Mouse (Mus musculus) spleen, adult 12 weeks (tissue): ENCODE data around the gene Ilf3.

Experiments
- DNase-seq: peaks from one replicate; pipeline ENCODE4 v3.0.0; 2022; ENCODE audit warnings: low spot score

Ilf3 gene

DNA sequence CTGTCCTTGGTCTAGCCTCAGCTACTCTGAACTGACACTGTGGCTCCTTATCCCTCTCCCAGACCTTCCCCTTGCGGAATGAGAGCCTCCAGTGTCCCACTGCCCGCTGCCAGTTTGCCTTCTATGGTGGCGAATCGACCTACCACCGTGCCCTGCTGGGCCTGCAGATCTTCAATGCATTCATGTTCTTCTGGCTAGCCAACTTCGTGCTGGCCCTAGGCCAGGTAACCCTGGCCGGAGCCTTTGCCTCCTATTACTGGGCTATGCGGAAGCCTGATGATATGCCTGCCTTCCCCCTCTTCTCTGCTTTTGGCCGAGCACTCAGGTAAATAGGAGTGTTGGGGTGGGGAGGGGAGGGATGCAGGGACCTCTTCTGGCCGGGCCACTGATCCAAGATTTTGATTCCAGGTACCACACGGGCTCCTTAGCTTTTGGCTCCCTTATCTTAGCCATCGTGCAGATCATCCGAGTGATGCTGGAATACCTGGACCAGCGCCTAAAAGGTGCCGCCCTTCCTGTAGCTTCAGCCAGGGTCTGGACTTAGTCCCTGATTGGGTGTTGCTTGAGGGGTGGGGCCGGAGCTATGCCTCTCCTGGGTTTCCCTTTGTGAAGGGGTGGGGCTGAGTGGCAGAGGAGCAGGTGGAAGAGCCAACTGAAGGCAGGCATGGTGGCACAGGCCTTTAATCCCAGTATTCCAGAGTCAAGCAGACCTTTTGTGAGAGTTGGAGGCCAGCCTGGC, 20.9 kb upstream of the Ilf3 start:
- DNase-seq, result no peak

DNA sequence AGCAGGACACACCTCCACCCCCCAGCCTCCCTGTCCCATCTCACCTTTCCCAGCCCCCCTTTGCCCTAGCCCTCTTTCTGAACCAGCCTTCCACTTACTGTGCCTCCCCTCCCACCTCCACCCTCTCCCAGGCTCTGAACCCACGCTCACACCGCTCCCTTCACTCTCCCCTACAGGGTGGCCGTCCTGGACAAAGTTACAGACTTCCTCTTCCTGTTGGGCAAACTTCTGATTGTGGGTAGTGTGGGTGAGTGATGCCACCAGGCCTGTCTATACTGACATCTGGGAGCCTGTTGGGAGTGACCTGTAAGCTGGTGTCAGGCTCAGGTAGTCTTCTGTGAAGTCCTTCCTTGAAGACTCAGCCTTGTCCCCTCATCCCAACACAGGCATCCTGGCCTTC, 19.5 kb upstream of the Ilf3 start:
- no peak for DNase-seq

DNA sequence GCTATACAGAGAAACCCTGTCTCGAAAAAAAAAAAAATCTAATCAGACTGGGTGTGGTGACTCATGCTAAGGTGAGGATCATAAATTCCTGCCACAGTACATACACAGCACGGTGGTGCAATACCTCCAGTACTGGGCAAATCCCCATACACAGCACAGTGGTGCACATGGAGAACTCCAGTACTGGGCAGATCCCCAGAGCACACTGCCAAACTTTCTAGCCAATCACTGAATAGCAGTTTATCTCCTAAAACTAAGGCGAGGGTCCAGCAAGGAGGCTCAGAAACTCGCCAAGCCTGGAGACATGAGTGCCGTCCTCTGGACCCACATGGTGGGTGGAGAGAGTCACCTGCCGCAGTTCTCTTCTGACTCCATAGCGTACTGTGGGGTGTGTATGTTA, 16.5 kb upstream of the Ilf3 start:
- DNase-seq, result no peak

DNA sequence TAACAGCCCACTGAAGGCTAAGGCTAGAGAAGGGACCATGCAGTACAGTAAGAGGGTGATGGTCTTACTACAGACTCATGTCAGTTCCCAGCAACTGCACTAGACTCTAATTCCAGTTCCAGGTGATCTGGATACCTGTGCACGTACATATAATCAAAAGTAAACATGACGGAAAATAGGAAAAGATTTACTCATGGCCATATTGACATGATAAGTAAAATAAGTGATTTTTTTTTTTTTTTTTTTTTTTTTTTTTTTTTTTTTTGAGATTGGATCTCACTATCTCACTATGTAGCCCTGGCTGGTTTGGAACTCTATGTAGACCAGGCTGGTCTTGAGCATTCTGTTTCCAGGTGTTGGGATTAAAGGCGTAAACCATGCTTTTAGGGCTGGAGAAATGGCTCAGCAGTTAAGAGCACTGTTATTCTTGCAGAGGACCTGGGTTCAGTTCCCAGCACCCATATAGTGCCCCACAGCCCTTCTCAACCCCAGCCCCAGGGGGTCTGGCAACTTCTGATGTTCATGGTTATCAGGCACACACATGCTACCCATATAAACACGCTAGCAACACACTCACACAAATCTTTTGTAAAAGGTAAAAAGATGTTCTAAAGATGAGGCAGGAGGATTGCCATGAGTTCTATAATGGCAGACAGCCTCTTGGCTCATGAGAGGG, 15.8 kb upstream of the Ilf3 start:
- DNase-seq, result no peak

DNA sequence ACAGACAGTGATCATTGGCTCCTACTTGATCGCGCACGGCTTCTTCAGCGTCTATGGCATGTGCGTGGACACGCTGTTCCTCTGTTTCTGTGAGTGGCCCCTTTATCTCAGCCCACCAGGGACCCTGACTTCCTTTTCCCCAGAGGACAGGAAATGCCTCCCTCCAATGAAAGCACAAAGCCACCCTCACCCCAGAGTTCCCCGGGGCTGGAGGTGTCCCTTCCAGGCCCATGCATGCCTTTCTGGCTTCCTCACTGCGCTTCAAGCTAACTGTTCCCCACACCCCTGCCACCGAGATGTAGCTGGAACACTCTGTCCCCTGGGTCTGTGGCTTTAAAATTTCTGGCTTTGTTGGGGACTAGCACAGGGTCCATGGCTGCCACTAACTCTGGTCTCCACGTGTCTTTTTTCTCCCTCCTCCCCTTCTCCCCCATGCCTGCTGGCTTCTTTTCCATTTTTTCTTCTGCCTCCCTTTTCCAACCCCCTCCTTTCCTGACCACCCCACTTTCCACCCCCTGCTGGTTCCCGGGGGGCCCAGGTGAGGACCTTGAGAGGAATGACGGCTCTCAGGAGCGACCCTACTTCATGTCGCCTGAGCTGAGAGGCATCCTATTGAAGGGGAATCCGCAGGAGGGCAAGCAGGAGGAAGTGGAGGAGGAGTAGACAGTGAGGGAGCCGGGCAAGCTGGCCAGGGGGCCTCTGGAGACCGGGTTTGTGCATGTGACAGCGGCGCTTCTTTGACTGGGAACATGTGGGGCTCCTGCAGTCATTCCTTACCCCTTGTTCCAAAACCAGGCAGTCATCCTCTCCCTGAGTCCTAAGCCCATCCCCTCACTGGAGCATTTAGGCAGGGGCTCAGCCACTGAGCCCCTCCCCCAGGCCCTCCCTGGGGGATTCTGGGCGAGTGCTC, 15.0 kb upstream of the Ilf3 start:
- no peak for DNase-seq

DNA sequence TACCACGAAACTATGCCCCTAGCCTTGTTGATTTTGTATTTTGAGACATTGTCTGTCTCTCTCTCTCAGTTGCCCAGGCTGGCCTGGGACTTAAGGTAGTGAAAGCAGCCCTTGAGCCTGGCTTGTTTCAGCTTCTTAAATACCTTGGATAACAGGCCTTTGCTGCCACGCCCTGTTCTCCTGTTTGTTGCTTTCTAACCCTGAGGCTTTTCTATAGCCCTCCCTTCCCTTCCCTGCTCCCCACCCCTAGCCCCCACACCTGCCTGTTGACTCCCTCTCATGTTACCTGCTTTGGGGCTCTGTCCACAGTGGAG, 14.3 kb upstream of the Ilf3 start:
- no peak for DNase-seq

DNA sequence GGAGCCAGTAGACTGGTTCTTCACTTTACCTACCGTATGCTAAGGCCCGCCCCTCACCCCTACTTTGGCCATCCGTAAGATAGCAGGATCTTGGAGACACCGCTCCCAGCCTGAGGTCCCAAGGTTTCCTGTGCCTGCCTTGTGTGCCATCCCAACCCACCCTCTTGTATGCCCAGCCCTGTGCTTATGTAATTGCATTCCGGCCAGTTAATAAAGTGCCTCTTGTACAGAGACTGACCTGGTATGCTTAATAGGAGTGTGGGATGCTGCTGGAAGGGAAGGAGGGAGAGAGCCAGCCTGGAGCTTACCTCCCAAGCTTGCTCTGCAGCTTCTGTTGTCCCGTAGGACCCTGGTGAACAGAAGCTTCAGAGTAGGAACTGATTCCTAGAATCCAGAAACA, 12.9 kb upstream of the Ilf3 start:
- DNase-seq, result no peak

DNA sequence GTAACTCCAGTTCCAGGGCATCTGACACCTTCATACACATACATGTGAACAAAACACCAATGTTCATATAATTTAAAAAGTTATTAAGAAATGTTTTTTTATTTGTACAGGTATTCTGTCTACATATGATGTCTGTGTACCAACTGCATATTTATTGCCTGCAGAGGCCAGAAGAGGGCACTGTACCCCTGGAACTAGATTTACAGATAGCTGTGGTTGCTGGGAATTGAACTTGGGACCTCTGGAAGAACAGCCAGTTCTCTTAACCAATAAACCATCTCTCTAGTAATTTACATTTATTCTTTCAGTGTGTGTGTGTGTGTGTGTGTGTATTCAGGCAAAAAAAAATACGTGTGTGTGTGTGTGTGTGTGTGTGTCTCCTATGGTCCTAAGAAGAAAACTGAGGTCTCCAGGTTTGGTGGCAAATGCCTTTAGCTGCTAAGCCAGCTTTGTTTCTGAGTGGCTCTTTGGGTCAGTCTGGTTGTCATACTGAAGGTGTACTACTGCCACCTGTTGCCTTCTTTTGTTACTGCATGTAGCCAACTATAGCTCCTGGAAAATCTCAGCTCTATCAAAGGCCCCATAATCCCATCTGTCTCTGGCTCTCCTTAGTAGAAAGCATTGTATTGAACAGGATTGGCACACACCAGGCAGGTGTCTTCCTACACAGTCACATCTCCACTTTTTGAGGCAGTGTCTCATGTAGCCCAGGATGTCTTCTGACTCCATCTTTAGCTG, 10.5 kb upstream of the Ilf3 start:
- peak; percentile 45 for DNase-seq

DNA sequence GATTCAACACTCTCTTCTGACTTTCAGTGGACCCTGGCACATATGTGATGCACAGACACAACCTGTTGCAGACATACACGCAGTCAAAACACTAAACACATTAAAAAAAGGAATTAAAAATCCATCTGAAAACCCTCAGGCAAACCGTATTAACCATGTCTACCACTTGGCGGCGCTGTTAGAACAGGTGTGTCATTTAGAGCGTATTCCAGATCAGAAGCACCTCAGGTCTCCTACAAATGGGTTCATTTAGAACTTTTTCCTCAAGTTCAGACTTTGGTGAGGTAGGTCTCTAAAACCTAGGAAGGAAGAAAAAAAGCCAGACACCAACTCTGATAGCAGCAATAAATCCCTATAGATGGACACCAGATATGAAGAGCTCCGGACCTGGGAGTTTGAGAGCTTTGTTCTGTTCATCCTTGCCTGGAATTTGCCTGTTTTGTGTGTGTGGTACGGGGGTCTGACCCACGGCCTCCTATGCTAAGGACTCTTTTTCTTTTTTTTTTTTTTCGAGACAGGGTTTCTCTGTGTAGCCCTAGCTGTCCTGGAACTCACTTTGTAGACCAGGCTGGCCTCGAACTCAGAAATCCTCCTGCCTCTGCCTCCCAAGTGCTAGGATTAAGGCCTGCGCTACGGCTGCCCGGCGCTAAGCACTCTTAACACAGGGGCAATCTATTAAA, 990 bp upstream of the Ilf3 start:
- DNase-seq, result peak; percentile 67

DNA sequence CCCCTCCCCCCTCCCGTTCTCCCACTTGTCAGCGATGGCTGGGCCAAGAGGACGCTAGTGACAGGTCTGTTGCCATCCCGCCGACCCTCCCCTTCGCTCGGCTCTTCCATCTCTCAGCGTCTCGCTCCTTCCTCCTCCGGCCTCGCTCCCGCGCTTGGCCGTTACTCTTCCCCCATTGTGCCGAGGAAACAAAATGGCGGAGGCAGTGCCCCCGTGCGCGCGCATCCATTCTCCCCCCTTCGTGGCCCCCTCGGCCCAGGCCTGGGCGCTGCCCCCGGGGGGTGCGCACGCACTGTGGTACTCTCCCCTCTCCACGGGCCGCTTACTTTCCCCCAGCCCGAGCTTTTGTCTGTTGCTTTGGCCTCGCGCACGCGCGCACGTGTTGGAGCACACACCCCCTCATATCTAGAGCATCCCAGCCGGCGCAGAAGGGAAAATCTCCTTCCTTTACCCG, 487 bp downstream of the Ilf3 start:
- DNase-seq, result peak; percentile 59

DNA sequence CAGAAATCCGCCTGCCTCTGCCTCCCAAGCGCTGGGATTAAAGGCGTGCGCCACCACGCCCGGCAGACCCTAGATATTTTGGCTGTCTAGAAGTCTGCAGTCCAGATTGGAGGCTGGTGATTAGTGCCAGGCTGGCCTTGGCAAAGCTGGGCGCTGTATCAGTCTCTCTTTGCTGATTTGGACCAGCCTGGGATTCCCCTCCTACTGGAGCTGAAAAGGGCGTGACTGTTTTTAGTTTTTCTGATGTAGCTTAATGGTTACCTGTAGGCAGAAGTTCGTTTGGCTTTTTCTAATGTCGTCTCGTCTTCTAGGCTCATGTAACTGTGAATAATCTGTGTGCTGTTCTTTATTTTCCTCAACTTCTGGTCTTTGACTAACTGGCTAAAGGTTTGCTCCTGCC, 1.4 kb downstream of the Ilf3 start:
- no peak for DNase-seq

DNA sequence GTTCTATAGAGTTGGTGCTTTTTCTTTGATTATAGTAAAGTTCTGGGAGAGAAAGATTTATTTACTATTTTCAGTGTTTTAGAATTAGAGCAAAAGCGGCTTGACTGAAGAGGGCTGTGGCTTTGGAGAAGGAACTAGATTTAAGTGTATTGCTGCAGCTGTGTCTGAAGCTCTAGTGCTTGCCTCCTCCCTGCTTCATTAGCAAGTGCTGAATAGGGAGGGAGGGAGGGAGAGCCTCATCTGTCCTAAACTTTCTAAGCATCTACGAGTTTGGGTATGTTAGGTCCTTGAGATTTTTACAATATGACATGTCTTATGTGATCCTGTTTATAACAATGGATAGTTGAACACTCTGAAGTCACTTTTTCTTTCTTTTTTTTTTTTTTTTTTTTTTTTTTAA, 3.2 kb downstream of the Ilf3 start:
- DNase-seq, result no peak

DNA sequence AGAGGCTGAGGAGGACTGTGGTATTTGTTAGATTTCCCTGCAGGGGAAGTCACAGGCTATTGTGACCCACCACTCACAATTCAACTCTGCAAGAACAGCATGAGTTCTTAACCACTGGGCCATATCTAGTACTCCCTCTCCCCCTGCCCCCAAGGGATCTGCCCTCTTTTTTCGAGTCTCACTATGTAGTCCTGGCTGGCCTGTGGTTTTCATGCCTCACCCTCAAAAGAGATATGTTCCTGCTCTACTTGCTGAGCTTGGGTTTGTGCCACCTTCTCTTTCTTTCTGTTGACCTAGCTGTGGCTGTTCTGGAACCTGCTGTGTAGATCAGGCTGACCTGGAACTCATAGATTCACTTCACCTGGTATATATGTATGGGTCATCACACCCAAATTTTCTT, 4.8 kb downstream of the Ilf3 start:
- no peak for DNase-seq

DNA sequence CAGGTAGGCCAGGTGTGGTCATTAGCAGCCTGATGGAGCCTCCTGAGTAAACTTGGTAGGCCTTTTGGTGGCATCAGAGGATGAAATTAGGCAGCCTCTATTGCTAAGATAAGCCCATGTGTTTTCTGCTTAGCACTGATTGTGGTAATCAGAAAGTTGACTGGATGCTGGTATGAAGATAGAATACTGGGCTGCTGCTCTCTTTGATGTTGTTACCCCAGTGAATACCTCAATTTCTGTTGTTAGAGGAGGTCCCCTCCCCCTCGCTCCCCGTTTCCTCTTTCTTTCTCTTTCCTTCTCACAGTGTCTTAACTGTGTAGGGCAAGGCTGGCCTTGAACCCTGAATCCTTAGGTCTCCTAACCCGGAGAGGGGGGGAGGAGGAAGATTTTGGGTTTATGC, 11.5 kb downstream of the Ilf3 start:
- DNase-seq, result no peak

DNA sequence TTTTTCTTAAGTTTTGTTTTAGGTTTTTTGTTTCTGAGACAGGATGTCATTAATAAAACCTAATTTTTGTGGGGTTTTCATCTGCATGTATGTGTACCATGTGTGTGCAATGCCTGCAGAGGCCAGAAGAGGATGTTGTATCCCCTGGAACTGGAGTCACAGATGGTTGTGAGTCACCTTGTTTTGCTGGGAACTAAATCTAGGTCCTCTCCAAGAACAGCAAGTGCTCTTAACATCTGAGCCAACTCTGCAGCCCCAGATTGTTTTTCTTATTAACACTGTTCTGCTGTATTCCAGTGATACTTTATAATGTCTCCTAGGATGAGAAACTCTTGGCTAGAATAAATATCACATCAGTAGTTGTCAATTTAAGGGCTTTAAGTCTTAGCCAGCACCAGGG, 13.2 kb downstream of the Ilf3 start:
- DNase-seq, result no peak

DNA sequence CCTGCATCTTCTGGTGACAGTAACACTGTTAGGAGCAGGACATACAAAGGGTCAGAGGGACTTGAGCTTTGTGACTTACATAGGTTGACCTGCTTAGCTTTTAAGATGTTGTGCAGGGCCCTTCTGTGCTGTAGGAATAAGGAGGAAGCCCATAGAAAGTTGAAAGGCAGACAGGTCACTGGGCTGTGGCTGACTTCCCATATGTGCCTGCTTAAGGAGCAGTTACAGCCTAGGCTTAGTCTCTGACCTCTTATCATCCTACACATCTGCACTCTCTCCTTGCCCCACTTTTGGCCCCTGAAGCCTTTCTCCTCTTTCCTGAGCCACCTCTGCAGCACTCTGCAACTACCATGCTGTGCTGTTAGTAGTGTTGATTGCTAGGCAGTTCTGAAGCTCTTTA, 16.3 kb downstream of the Ilf3 start:
- no peak for DNase-seq

DNA sequence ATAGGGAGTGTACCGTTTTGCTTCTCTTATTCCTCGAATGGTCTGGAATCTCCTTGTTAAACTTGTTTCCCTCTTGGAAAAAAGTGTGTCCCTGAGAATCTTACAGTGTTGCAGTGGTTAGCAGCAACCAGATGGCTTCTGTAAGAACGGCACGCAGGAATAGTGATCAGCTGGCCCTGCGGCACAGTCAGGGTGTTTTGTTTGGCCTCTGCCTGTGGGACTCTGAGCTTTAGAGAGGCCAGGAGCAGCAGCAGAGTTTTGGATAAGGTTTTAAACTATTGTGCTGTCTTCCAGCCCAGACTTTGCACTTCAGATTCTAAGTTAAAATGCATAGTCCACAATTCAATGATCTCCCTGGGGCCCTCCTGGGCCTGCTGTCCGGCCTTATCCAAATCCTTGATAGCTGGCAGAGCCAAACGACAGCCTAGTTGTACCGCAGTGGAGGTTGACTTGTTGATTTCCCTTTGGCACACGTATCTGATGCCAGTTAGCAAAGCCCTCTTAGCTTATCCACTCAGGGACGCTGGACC, 25.0 kb downstream of the Ilf3 start:
- DNase-seq, result no peak

DNA sequence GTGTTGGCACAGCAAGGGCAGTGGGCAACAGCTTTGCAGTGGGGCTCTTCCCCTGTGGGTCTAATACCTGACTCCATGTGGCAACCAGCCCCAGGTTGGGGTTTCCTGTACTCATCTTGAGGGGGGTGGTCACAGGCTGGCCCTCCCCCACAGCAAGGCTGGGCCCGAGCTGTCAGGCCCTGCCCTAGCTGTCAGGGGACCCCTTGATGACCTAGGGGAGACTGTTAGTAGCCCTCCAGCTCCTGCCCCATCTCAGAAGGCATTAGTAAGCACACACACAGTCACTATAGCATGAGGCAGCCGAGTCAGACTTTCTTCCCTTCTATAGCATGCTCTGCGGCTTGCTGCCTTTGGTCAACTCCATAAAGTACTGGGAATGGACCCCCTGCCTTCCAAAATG, 28.0 kb downstream of the Ilf3 start:
- DNase-seq, result no peak

DNA sequence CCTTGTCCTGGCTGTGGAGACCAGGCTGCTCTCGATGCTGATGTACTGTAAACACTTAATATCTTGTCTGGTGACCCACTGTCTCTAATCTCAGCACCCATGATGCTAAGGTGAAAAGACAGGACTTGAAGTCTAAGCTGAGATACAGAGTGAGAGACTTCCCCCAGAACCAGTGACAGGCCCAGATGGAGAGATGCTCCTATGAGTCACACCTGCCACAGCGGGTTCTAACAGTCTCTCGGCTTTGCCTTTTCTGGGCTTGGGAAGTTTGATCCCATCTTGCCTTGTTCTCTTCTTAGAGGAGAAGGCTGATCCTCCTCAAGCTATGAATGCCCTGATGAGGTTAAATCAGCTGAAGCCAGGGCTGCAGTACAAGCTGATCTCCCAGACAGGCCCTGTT, 29.5 kb downstream of the Ilf3 start:
- DNase-seq, result no peak

DNA sequence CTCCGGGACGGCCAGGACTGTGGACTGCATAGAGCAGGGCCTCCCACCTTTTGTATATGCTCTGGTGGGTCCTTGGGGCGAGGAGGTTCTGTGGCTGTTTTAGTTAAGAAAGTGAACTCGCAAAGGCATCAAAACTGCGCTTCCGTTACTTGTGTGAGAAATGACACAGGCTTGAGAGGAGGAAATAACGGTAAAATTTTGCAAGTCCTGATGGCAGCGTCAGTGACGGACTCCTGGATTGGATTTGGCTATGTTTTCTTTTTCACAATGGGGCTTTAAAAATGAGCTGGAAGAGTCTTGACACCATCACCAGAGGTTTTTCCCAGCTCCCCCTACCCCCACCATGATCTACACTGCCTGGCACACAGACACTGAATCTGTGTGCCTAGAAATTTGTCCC, 33.4 kb downstream of the Ilf3 start:
- DNase-seq, result no peak

DNA sequence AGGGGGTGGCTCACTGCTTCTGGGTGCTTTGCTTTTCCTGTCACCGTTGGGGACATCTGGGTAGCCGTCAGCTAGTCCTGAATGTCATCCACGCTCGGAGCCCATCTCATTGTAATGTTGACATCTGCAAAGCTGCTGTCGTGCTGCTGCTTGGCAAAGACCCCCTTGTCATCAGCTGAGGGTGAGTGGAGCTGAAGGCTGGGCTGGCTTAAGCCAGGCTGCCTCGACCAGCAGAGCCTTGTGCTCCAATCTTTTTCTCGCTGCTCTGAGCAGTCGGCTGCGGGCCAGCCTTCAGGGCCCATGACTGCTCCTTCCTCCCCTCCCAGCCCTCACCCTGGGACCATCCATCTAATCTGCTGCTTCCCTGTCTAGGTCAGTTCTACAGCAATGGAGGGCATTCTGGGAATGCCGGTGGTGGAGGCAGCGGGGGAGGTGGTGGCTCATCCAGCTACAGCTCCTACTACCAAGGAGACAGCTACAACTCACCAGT, 35.1 kb downstream of the Ilf3 start:
- DNase-seq, result no peak
